Mouse (Mus musculus) heart, adult 2 months (tissue): ENCODE results near the gene Slc7a1.

Source experiments
- CTCF ChIP-seq: fragments of 200-600 bp; IDR thresholded peaks from 2 replicates; pipeline ENCODE4 v1.8.1; 2022; ENCODE audit warnings: antibody characterized with exemption, mild to moderate bottlenecking, moderate library complexity
- POLR2A ChIP-seq: fragments of 200-500 bp; IDR thresholded peaks from 2 replicates; pipeline ENCODE4 v1.6.1; 2011; ENCODE audit warnings: mild to moderate bottlenecking, low read depth, low read length, control low read depth; ENCODE audit not compliant: insufficient read depth

- TF ChIP-seq CTCF: no peak
- TF ChIP-seq POLR2A: no peak
These were observed 1.3 kb downstream of the Slc7a1 start for GRCm38 (mm10) chr5:148398451-148398765.
